Mouse (Mus musculus) hindbrain, embryonic 14.5 days (tissue): ENCODE results near the gene Raet1d. TPM values are rescaled to one million over a fixed set of nuclear protein-coding genes. Genes with fewer than 3 reads are reported as not detected.
A peak's percentile ranks its signal among the peaks of the same experiment; 100 is the strongest.
"Not testable (repeated sequence)": the region's sequence is repeated elsewhere in the genome, so short reads cannot be mapped to it uniquely, and the experiment has no call there.

Experiments used
- ATAC-seq: fragments of 200-750 bp; cut with Nextera tagmentation; 2 replicates; pipeline ENCODE4 v1.8.0; 2017; ENCODE audit warnings: moderate number of reproducible peaks, mild to moderate bottlenecking, moderate TSS enrichment, moderate library complexity; ENCODE audit not compliant: low FRiP score
- DNase-seq: peaks from one replicate; pipeline ENCODE4 v3.0.0-alpha.2; 2015; ENCODE audit warnings: low spot score
- H3K27ac ChIP-seq: fragments of 300-500 bp; sonication (generic); 2 replicates; pipeline ENCODE4 v1.5.1; 2014; ENCODE audit warnings: mild to moderate bottlenecking, moderate library complexity
- H3K27me3 ChIP-seq: fragments of 300-500 bp; sonication (generic); 2 replicates; pipeline ENCODE4 v1.6.1; 2014; ENCODE audit warnings: mild to moderate bottlenecking, low read length, mixed read lengths; ENCODE audit not compliant: control insufficient read depth, insufficient read depth
- H3K36me3 ChIP-seq: fragments of 300-500 bp; sonication (generic); replicated peaks from 2 replicates; pipeline ENCODE4 v1.6.1; 2014; ENCODE audit not compliant: control insufficient read depth, insufficient read depth
- H3K4me1 ChIP-seq: fragments of 300-500 bp; sonication (generic); replicated peaks from 2 replicates; pipeline ENCODE4 v1.6.1; 2014; ENCODE audit warnings: antibody characterized with exemption, low read length, mixed read lengths; ENCODE audit not compliant: control insufficient read depth, insufficient read depth
- H3K4me2 ChIP-seq: fragments of 300-500 bp; sonication (generic); replicated peaks from 2 replicates; pipeline ENCODE4 v1.6.1; 2014; ENCODE audit warnings: mild to moderate bottlenecking, moderate library complexity
- H3K4me3 ChIP-seq: fragments of 300-500 bp; sonication (generic); replicated peaks from 2 replicates; pipeline ENCODE4 v1.5.1; 2014; ENCODE audit warnings: mild to moderate bottlenecking, low read length
- H3K9ac ChIP-seq: fragments of 300-500 bp; sonication (generic); 2 replicates; pipeline ENCODE4 v1.6.1; 2014
- H3K9me3 ChIP-seq: fragments of 300-500 bp; sonication (generic); 2 replicates; pipeline ENCODE4 v1.6.1; 2016; ENCODE audit warnings: low read length; ENCODE audit not compliant: control insufficient read depth
- WGBS: fragments of 180-500 bp; shearing (Covaris S2); extraction: QIAGEN DNeasy Blood & Tissue Kit; methylation state at CpG from one replicate; pipeline ENCODE4 v1.1.7; 2014; 5-methylcytosine and 5-hydroxymethylcytosine counted together
- polyA plus RNA-seq: library from polyadenylated mRNA; unstranded; fragments of >200 nt; fragmentation: Nextera tagmentation; extraction: Ambion mirVana; gene quantifications from 2 replicates; pipeline ENCODE4 v1.2.1, GENCODE M21; 2014

Raet1d gene
- polyA plus RNA-seq: 2.0 and 2.3 TPM in 2 replicates

GRCm38 (mm10) chr10:22360252-22360651 is at the start of gene Raet1d:
Raet1d (plus strand) TSS chr10:22360552.
- H3K9ac ChIP-seq, DNase-seq, H3K4me2 ChIP-seq, H3K27me3 ChIP-seq, ATAC-seq, H3K4me1 ChIP-seq, H3K9me3 ChIP-seq, H3K27ac ChIP-seq, H3K36me3 ChIP-seq, H3K4me3 ChIP-seq: not testable (repeated sequence)
- 79% methylated on average over 3 of the region's 3 CpGs for WGBS

GRCm38 (mm10) chr10:22322858-22323257 is 37.5 kb upstream of the Raet1d start:
- Histone ChIP-seq H3K4me1 (no peaks in the 10 kb centered on the region), H3K4me3 (no peak overlapping the region), H3K9ac (no peak overlapping the region), H3K36me3 (no peaks in the 10 kb centered on the region), H3K4me2 (no peak overlapping the region), H3K9me3 (no peaks in the 10 kb centered on the region), H3K27me3 (no peaks in the 10 kb centered on the region), H3K27ac (no peak overlapping the region)
- no peak for ATAC-seq
- WGBS: 95% methylated on average over 2 of the region's 2 CpGs
- DNase-seq: no peak

GRCm38 (mm10) chr10:22345721-22346120 is 14.6 kb upstream of the Raet1d start:
- not testable (repeated sequence) for H3K36me3 ChIP-seq, H3K4me2 ChIP-seq, H3K27ac ChIP-seq, H3K9me3 ChIP-seq, H3K4me1 ChIP-seq, H3K4me3 ChIP-seq, ATAC-seq, H3K27me3 ChIP-seq, DNase-seq, H3K9ac ChIP-seq
- WGBS: 81% methylated on average over 4 of the region's 4 CpGs

GRCm38 (mm10) chr10:22353548-22354195 is 6.7 kb upstream of the Raet1d start:
- not testable (repeated sequence) for ATAC-seq, H3K9ac ChIP-seq, H3K36me3 ChIP-seq, H3K4me1 ChIP-seq, DNase-seq, H3K9me3 ChIP-seq, H3K4me2 ChIP-seq, H3K4me3 ChIP-seq, H3K27me3 ChIP-seq, H3K27ac ChIP-seq
- WGBS: 78% methylated on average over 6 of the region's 6 CpGs

GRCm38 (mm10) chr10:22354196-22354574 is 6.2 kb upstream of the Raet1d start:
- H3K36me3 ChIP-seq, H3K9me3 ChIP-seq, DNase-seq, H3K4me3 ChIP-seq, H3K4me2 ChIP-seq, H3K27ac ChIP-seq, H3K4me1 ChIP-seq, H3K27me3 ChIP-seq, ATAC-seq, H3K9ac ChIP-seq: not testable (repeated sequence)
- WGBS: 78% methylated on average over 2 of the region's 2 CpGs

GRCm38 (mm10) chr10:22357373-22357772 is 3.0 kb upstream of the Raet1d start:
- WGBS: 82% methylated on average over 1 of the region's 1 CpGs
- not testable (repeated sequence) for H3K4me1 ChIP-seq, H3K27ac ChIP-seq, H3K4me2 ChIP-seq, H3K9ac ChIP-seq, H3K36me3 ChIP-seq, ATAC-seq, DNase-seq, H3K27me3 ChIP-seq, H3K4me3 ChIP-seq, H3K9me3 ChIP-seq

GRCm38 (mm10) chr10:22360957-22361356 is 605 bp downstream of the Raet1d start:
- H3K27ac ChIP-seq, H3K9ac ChIP-seq, H3K9me3 ChIP-seq, H3K36me3 ChIP-seq, H3K27me3 ChIP-seq, H3K4me2 ChIP-seq, H3K4me3 ChIP-seq, ATAC-seq, DNase-seq, H3K4me1 ChIP-seq: not testable (repeated sequence)
- 33% methylated on average over 2 of the region's 2 CpGs for WGBS

- WGBS: 0% methylated on average over 7 of the region's 15 CpGs
- DNase-seq: not testable (repeated sequence)
Observed at GRCm38 (mm10) chr10:22361415-22362352, 1.3 kb downstream of the Raet1d start.

GRCm38 (mm10) chr10:22362466-22362865 is 2.1 kb downstream of the Raet1d start:
- H3K27ac ChIP-seq, ATAC-seq, H3K36me3 ChIP-seq, H3K9me3 ChIP-seq, H3K4me1 ChIP-seq, H3K4me2 ChIP-seq, H3K4me3 ChIP-seq, DNase-seq, H3K27me3 ChIP-seq, H3K9ac ChIP-seq: not testable (repeated sequence)
- WGBS: 93% methylated on average over 2 of the region's 2 CpGs

More at GRCm38 (mm10) chr10:22361415-22362352, 1.3 kb downstream of the Raet1d start:
- peak overlapping the region; percentile 35 for H3K4me2 ChIP-seq
- not testable (repeated sequence) for H3K4me1 ChIP-seq, H3K9ac ChIP-seq, H3K27me3 ChIP-seq, H3K36me3 ChIP-seq, H3K9me3 ChIP-seq, H3K27ac ChIP-seq, H3K4me3 ChIP-seq
- ATAC-seq: peak; percentile 79; the same call in 1 of the 2 replicates
